Mouse (Mus musculus) common myeloid progenitor, adult 5-6 weeks (primary cell): ENCODE results near the gene Parvb. TPM values are rescaled to one million over a fixed set of nuclear protein-coding genes. Genes with fewer than 3 reads are reported as not detected.

ENCODE experiments used
- ATAC-seq: replicated peaks from 2 replicates; pipeline ENCODE4 v1.8.0; 2016; ENCODE audit warnings: low read depth, mild to moderate bottlenecking, moderate TSS enrichment, inconsistent platforms; ENCODE audit not compliant: poor library complexity, severe bottlenecking
- total RNA-seq: library from RNA; stranded (forward); fragments of 200-1000, 187-1606 nt; gene quantifications from 2 replicates; pipeline ENCODE4 v1.2.3, GENCODE M21; 2017

Parvb gene
- total RNA-seq, 1 experiment from 2014 or later = 4.2 TPM

- no peak for ATAC-seq
Observed at GRCm38 (mm10) chr15:84282206-84283085, 50.6 kb downstream of the Parvb start.

- peak; percentile 45; the same call in 1 of the 2 replicates for ATAC-seq
Observed at GRCm38 (mm10) chr15:84284059-84284458, 52.2 kb downstream of the Parvb start.

- ATAC-seq = no peak
Observed at GRCm38 (mm10) chr15:84285453-84285852, 53.6 kb downstream of the Parvb start.

- 0 out of 2 replicates have a peak, but pooled peaks have one; percentile 48 for ATAC-seq
Observed at GRCm38 (mm10) chr15:84288953-84289352, 57.1 kb downstream of the Parvb start.

- ATAC-seq = no peak
Observed at GRCm38 (mm10) chr15:84291097-84291496, 59.3 kb downstream of the Parvb start.

- ATAC-seq = peak; percentile 60
Observed at GRCm38 (mm10) chr15:84293590-84293989, 61.7 kb downstream of the Parvb start.

GRCm38 (mm10) chr15:84294391-84294790 is 62.5 kb downstream of the Parvb start:
- no peak for ATAC-seq

- ATAC-seq = 0 out of 2 replicates have a peak, but pooled peaks have one; percentile 15
Observed at GRCm38 (mm10) chr15:84295225-84295624, 63.4 kb downstream of the Parvb start.

GRCm38 (mm10) chr15:84297454-84297853 is 65.6 kb downstream of the Parvb start:
- ATAC-seq = no peak

- ATAC-seq = peak; percentile 23
Observed at GRCm38 (mm10) chr15:84298804-84299370, 67.0 kb downstream of the Parvb start.

GRCm38 (mm10) chr15:84299662-84300333 is 68.0 kb downstream of the Parvb start:
- no peak for ATAC-seq

GRCm38 (mm10) chr15:84300591-84300990 is 68.7 kb downstream of the Parvb start:
- no peak for ATAC-seq

GRCm38 (mm10) chr15:84301026-84301425 is 69.2 kb downstream of the Parvb start:
- no peak for ATAC-seq

- no peak for ATAC-seq
Observed at GRCm38 (mm10) chr15:84301641-84302420, 70.0 kb downstream of the Parvb start.

- ATAC-seq = no peak
Observed at GRCm38 (mm10) chr15:84303264-84303663, 71.4 kb downstream of the Parvb start.

GRCm38 (mm10) chr15:84305333-84305732 is 73.5 kb downstream of the Parvb start:
- no peak for ATAC-seq

- no peak for ATAC-seq
Observed at GRCm38 (mm10) chr15:84310271-84310670, 78.4 kb downstream of the Parvb start.

GRCm38 (mm10) chr15:84311295-84312085 is 79.6 kb downstream of the Parvb start:
- ATAC-seq = peak; percentile 10

GRCm38 (mm10) chr15:84312878-84313565 is 81.2 kb downstream of the Parvb start:
- ATAC-seq = no peak; the same call in 1 of the 2 replicates
